Mouse (Mus musculus) neutrophil, adult 5-6 weeks (primary cell): ENCODE data around the gene Gbp9. TPM values are rescaled to one million over a fixed set of nuclear protein-coding genes. Genes with fewer than 3 reads are reported as not detected.
A peak's percentile ranks its signal among the peaks of the same experiment; 100 is the strongest.
"Not testable (repeated sequence)": the region's sequence is repeated elsewhere in the genome, so short reads cannot be mapped to it uniquely, and the experiment has no call there.

ENCODE experiments used
- ATAC-seq: fragments of 151-379, 151-347 bp; 2 replicates; pipeline ENCODE4 v1.8.0; 2017; ENCODE audit warnings: mild to moderate bottlenecking, moderate TSS enrichment; ENCODE audit not compliant: insufficient number of reproducible peaks, poor library complexity, low FRiP score, severe bottlenecking; ENCODE audit errors: extremely low read depth
- total RNA-seq: library from RNA; stranded (forward); fragments of 200-1000 nt; gene quantifications from 2 replicates; pipeline ENCODE4 v1.2.3, GENCODE M21; 2017

Gbp9 gene
- 155 and 177 TPM in 2 replicates for total RNA-seq

- ATAC-seq = peak; percentile 83
Measured at GRCm38 (mm10) chr5:105139409-105140088, at the start of gene Gbp9, which contains the start of the genes Gbp8 and Gbp4. Gene Gbp9 (minus strand): TSS chr5:105139539. Gene Gbp8 (minus strand): TSS chr5:105139540. Gene Gbp4 (minus strand): TSS chr5:105139586.

GRCm38 (mm10) chr5:105181446-105181845 is 42.1 kb upstream of the Gbp9 start:
- ATAC-seq = no peak

DNA sequence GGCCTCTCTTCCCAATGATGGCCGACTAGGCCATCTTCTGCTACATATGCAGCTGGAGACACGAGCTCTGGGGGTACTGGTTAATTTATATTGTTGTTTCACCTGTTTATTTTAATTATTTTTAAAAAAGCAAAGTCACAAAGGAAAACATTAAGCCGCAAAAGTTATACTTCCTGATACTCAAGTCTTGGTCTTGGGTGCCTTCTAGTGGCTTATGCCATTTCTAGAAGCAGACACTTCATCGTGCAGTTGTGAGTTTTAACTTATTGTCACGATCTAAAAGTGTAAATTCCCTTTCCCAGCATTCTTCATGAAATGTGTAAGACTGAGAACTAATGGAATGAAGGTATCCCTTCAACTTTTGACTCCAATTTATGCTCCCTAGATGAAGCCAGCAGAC is 17.2 kb upstream of the Gbp9 start:
- no peak for ATAC-seq

DNA sequence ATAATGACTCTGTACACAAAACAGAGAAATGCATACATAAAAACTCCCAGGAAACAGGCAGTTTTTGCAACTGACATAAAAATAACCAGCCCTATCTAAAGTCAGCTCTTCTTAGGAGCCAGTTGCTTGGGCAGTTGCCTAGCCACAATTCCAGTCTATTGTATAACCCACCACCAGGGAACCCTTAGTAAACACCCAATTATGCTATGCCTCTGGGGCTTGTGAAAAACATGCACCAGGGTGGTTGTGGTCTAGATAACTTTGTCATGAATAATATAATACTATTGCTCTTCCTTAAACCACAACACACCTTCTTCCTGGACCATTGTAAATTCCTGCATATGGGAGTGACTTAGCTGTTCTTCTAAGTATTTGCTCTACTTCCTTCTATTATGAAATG is 14.7 kb upstream of the Gbp9 start:
- no peak for ATAC-seq

DNA sequence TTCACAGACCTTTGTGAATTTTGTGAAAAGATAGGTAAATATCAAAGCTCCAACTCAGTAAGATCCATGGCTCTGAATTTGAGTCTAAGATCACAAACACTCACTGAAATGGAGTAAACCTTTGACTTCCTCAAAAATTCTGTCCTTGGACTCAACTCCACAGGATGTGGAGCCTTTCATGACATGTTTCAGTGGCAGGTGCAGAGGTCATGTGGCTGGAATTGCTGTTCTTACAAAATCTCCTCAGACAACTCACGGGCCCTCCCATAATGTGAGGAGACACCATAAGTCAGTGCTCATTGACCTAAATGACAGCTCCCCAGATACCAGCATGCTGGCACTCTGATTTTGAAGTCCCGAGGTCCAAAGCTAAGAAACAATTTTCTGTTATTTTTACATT is 8.7 kb upstream of the Gbp9 start:
- not testable (repeated sequence) for ATAC-seq

DNA sequence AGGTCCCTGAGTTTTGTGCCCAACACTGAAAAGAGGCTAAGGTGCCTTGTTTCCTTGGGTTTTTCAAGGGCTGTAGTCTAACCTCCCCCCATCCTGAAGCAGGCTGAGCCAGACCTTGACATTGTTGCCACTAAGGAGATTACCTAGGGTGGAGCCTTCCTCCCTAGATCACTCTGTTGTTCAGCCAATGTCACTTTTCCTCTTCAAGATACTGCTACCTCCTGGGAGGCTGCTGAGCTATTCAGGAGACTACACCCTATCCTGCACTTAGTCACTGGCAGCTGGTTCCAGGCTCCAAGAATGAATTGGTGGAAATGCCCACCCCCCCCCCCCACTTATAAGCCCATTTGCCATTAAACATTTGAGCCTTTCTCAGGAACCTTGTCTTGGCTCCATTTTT is 7.1 kb upstream of the Gbp9 start:
- ATAC-seq = no peak

GRCm38 (mm10) chr5:105145731-105146130 is 6.4 kb upstream of the Gbp9 start:
- ATAC-seq = not testable (repeated sequence)

- ATAC-seq = not testable (repeated sequence)
Measured at GRCm38 (mm10) chr5:105140089-105140810, 911 bp upstream of the Gbp9 start.

DNA sequence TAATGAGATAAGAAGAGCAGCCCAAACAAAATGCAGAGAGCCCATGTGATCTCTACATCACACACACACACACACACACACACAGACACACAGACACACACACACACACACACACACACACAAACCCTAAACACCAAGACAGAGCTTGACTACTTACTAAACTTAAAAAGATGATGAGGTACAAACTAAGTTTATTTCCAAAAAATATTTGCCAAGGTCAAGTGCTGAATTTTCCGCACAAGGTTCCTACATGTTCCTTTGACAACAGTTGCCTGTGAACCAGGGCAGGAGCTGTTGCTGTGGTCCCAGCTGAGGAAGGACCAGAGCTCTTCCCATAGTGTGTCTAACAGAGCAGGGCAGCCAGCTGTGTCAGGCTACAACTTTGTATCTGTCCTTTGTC is 433 bp downstream of the Gbp9 start:
- no peak for ATAC-seq

DNA sequence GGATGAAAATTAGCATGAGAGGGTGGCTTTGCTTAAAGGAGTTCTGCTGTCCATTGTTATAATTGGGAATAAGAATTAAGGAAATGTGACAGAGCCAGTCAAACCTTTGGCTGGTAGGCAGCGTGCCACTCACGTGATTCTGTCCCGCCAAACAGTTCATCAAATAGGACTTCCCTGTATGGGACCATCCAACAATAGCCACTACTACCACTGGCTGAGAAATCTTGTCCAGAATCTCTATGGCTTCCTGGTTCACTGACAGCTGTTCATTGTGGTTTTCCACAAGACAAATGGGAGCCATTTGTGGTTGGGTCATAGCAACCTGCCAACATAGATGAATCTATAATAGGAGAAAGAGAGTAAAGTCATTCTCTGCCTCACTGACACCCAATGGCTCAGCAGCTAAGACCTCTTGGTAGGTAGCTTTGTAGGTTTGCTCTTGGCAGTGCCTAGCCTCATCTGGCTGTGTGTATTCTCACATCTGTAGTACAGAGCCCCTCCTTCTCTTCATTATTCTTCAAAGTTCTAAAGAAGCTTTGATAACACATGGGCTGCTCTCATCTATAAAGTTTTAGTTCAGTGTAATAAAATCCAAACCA is 2.5 kb downstream of the Gbp9 start:
- not testable (repeated sequence) for ATAC-seq

DNA sequence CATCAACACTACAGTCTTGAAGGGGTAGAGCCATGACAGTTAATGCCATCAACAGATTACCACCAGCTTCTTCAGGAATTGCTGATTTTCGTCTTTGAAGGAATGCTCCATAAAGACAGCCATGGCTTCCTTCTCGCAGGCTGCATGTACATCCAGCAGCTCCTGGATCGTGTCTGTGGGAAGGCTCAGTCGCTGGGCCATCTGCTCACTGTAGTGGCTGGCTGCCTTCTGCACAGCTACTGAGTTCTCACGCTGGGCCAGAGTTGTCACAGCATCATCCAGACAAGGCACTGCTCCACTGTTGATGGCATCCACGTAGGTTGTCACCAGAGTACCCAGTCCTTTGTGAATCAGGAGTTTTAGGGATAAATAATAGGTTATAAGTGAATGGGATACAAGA is 17.6 kb downstream of the Gbp9 start:
- not testable (repeated sequence) for ATAC-seq

DNA sequence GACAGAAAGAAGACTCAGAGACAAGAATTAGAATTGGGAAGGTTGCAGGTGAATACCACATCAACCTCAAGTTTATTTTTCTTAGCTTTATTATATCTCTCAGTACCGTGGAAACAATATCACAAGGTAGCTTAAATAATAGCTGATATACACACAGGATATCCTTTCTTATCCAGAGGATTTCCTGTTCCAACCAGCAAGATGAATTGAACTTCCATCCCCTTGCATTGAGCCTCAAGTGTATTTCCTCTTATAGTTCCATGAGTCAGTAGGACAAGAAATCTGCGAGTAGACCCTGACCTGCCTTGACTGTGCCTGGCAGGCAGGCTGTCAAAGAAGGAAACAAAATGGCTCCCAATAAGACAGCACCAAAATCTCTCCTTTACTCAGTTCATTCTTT is 23.6 kb downstream of the Gbp9 start:
- no peak for ATAC-seq

DNA sequence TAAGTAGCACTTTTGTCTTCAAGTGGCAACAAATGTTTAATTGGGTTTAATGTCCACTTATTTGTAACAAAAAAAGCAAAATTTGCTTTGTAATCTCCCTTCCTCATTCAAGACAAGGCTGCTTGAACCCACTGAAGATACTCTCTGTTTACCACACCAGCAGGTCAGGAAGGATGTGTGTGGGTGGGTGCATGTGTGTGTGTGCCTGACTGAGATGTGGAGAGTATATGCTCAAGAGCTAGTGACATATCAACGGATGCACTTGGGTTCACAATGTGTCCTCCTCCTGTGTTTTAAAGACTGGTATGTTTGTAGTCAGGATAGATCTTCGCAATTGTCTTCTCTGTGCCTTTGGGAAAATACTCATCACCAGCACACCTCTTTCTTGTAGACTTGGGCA is 24.6 kb downstream of the Gbp9 start:
- ATAC-seq = peak; percentile 72

DNA sequence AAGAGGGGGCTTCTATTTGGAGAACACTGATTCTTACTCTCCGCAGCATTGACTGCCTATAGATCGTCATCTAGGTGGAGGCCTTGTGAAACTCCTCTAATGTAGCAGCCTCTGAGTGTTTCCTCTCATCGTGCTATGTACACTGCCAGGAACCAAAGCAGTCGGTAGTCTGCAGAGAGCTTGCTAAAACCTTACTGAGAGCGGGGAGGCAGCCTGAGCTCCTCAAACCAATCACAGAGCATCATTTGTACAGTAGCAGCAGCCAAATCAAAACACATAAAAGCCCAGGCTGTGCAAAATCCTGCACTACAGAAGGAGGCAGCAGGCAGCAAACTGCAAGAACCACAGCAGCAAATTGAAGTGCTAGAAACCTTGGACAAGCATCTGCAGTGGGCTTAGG is 25.7 kb downstream of the Gbp9 start:
- ATAC-seq = no peak

GRCm38 (mm10) chr5:105110271-105110852 is 29.0 kb downstream of the Gbp9 start:
- ATAC-seq = peak; percentile 83

GRCm38 (mm10) chr5:105109775-105110174 is 29.6 kb downstream of the Gbp9 start:
- not testable (repeated sequence) for ATAC-seq

DNA sequence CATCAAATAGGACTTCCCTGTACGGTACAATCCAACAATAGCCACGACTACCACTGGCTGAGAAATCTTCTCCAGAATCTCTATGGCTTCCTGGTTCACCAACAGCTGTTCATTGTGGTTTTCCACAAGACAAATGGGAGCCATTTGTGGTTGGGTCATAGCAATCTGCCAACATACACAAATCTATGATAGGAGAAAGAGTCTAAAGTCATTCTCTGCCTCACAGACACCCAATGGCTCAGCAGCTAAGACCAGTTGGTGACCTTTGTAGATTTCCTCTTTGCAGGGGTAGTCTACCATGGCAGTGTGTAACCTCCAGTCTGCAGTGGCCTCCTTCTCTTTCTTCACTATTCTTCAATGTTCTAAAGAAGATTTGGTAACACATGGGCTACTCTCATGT is 33.6 kb downstream of the Gbp9 start:
- ATAC-seq = not testable (repeated sequence)

GRCm38 (mm10) chr5:105081900-105082299 is 57.4 kb downstream of the Gbp9 start:
- no peak for ATAC-seq

DNA sequence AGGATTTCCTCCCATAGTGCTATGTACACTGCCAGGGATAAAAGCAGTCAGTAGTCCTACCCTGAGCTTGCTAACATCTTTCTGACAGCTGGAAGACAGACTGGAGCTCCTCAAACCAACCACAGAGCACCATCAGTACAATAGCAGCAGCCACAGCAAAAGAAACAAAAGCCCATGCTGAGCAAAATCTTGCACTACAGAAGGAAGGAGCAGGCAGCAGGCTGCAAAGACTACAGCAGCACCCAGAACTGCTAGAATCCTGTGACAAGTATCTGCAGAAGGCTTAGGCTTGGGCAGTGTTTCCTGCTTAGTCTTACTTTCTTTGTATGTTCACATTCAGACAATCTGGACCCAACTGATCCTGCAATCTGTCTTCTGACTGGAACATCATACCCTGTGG is 71.0 kb downstream of the Gbp9 start:
- not testable (repeated sequence) for ATAC-seq

DNA sequence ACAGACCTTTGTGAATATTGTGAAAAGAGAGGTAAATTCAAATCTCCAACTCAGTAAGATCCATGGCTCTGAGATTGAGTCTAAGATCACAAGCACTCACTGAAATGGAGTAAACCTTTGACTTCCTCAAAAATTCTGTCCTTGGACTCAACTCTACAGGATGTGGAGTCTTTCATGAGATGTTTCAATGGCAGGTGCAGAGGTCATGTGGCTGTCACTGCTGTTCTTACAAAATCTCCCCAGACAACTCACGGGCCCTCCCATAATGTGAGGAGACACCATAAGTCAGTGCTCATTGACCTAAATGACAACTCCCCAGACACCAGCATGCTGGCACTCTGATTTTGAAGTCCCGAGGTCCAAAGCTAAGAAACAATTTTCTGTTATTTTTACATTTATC is 74.9 kb downstream of the Gbp9 start:
- ATAC-seq = not testable (repeated sequence)
